Mouse (Mus musculus) lung, postnatal 4 days (tissue): ENCODE results near the gene Tiam2.

ENCODE experiments used
- DNase-seq, 2 experiments: peaks; one replicate each; pipeline ENCODE4 v3.0.0; 2021

Gene Tiam2

DNA sequence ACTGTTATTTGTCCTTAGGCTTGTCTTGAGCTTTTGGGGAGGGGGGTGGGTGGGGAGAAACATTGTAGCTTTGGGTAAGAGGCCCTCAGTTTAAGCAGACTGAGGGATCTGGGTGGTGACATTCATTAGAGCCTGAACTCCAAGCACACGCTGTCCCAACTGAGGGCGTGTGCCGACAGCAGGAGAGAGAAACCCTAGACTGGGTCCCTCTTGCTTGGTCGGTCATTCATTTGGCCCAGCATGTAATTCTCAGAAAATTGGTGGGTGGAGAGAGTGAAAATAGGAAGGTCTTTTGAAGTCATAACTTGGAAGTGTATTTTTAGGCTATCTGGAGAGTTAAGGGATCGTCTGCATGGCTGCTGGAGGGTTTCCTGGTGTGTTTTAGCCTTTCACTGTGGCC is 71.5 kb downstream of the Tiam2 start:
- DNase-seq, result no peak

DNA sequence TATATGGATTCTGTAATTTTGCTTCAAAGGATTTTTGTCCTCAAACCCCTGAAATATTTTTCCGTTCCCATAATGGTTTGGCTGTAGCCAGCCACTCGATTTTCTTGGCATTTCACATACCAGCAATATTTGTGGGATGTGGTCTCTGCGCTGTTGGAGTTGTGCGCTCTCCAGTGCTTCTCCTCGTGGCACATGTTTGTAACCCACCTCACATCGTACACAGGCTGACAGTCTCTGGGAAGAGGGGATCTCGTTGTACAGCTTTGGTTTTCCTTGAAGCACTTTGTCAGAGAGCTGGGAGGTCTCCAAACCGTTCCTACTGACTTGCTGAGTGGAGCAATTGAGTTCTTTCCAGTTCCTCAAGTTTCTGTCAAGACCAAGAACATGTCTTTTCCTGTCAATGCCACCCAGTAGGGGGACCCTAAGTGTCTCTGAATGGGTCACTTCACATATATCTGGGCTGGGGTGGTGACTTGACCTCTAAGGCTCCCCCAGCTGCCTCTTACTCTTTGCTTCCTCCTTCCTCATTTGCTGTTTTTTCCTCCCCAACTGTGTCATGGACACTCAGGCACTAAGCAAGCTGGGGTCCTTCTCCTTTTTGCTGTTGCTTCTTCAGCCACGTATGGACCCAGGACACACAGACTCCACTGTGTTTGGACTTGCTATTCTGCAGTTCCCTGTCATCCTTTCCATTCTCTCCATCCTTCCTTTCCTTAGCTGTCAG is 79.1 kb downstream of the Tiam2 start:
- no peak for DNase-seq

DNA sequence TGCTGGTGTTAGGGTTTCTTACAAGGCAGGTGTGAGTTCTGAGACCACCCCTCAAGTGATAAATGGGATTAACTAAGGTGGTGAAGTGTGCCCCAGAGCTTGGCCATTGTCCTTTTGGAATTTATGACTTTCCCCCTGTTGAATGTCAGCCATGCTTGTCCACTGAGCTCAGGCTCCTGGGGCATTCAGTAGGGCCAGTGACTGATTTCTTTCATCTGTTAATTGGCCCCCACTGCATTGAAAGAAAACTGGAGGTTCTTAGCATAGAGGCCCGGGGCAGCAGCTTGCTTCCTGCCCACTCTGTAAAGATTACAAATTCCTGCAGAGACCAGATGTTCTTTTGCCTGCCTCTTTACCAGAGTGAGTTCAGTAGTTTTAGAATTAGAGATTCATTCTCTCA is 80.7 kb downstream of the Tiam2 start:
- no peak for DNase-seq

DNA sequence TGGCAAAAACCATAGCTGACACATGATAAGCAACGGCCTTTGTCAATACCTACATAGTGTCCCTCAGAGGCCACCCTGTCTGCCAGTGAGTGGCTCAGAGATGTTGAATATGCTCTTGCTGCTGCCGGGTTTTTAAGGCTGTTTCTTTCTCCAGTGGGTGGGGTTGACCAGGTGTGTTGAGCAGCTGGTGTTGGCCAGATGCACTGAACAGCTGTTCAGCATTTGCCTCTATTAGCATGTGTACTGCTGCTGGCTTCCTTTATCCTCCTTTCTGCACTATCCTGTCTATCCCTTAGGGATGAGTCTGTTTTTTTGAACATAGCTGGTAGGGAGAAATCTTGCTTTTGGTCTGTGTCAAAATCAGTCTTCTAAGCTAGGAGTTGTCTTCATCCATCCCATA is 83.9 kb downstream of the Tiam2 start:
- DNase-seq, result no peak

DNA sequence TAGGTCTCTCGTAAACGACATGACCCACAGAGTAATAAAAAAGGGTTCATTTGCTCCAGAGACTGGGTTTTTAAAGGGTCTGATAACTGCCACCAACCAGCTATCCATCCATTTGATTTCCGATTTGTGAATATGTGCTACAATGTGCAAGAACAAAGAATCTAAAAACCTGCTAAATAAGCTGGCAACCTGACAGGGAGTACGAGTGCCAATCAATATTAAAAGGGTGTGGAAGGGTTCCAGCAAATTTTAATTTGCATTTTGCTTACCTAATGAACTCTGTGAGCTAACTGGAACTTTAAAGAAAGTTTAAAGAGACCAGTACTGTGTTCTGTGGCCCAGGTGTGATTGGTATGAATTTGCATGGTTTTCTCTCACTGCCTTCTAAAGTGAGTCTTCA is 86.4 kb downstream of the Tiam2 start:
- DNase-seq, result no peak

DNA sequence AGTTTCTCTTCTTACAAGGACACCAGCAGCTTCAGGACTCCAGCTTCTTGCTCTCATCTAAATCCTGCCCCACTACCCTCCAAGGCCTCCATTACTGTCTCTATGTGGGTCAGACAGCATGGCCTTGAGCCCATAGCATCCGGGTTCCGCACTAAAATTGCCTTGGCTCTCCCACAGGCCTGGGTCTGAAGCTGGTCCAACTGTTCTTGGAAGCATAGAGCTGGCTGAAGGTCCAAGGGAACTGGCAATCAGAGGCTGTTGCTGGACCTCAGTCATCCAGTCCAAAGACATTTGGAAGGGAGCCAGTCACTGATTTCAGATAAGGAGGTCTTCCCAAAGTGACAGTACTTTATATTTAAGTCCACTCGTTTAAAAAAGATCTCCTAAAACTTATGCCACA is 89.2 kb downstream of the Tiam2 start:
- peak; percentile 40 to 75 for DNase-seq

DNA sequence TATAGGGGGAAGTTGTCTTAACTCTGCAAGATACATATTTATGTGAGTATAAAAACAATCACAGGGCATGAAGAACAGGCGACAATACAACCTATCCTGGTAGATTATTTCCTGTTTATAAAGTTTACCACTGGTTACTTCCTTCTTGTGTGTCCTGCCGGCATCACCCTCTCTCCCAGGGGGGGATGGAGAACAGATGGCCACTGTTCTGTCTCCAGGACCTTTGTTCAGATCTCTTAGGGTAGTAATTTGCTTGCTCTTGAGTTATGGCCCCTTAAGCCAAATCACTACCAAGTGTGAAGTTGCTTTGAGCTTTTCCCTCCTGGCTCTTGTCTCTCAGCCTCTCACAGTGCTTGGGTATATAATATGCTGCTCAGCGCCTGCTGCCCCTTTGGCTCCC is 90.0 kb downstream of the Tiam2 start:
- no peak for DNase-seq

DNA sequence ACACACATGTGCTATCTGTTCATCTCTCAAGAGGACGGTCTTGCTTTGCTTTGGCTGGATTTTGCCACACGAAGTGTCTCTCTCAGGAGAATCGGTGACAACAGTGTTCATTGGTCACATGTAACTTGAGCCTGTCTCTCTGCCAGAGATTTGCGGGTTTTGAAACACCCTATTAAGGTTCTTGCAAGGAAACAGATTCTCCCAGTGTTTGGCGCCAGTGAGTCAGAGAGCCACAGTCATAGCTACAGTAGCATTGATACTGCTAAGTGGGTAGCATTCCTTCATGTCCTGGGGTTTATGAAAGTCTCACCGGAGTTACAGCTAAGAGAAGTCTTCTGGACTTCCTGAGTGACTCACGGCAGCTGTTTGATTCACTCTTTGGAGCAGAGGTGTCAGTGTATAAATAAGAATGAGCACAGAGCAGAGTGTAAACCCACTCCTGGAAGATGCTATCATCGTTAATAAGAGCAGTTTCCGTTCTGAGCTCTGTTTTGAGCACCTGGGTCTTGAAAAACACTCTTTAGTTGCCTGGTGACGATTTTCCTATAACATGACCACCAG is 93.1 kb downstream of the Tiam2 start:
- DNase-seq, result no peak

DNA sequence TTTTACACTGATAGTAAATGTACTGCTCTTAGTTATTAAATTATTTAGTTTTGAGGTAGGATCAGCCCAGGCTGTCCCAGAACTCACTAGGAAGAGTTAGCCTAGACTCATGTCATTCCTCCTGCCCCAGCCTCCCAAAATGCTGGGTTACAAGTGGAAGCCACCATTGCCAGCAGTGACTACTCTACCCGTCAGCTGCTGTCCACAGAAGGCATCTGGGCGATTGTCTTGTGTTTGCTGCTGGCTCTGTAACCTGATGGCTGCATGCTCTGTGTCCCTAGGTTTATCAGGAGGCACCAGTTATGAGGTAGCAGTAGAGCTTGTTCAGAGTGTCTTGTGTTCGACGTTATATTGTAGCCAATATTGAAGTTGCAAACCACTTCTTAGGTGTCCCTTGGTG is 93.8 kb downstream of the Tiam2 start:
- no peak for DNase-seq

- no peak for DNase-seq
Observed at GRCm38 (mm10) chr17:3423416-3423815, 97.0 kb downstream of the Tiam2 start.

GRCm38 (mm10) chr17:3428659-3429058 is 102.3 kb downstream of the Tiam2 start:
- no peak for DNase-seq

DNA sequence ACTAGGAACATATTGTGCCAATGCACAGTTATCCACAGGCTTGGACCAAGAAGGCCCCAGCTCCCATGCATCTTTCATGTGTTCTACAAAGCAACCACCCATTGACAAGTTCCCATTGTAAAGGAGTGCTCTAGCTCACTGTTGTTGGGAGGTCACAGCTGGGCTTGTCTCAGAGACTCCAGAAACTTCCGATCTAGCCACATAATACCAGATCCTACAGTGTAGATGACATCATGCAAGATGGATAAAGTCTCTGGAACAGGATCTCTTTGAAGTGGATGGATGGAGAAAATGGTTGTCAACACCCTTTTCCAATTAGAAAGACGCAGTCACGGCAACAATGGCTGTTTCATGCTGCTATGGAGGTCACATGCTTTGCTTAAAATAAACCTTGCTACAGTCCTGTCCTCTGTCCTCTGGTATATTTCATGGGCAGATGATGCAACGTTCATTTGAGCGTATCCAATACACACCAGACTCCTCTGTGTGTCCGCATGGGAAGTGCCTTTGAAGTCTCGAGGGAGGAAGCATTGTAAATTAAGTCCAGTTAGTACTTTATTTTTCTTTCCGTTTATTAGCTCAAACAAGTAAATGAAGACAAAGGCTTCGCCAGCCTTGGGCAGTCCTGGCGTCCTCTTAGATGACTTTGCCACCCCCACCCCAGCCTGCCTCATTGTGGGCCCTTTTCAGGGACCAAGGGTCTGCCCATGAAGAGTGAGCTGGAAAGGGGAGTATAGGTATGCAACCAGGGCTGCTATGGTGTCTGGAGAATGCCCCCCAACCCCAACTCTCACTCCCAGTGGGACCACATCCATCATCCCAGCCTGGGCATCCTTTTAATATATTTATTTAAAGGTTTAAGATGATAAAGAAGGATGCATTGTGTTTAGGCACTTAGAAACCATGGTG is 106.5 kb downstream of the Tiam2 start:
- no peak for DNase-seq

- DNase-seq, result no peak
Observed at GRCm38 (mm10) chr17:3433521-3434271, 107.3 kb downstream of the Tiam2 start.

DNA sequence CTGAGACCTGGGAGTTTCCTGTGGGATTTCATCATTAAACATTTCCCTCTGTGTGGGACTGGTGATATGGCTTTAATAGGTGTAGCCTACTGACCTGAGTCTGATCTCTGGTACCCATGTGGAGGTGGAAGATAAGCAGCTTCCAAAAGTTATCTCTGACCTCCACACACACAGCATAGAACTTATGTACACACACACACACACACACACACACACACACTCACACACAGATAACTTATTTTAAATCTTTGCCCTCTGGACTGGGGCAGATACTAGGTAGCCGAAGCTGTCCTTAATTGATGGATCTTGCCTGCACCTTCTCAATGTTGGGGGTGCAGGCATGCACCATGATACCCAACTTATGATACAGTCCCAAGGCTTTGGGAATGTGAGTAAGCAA is 108.9 kb downstream of the Tiam2 start:
- no peak for DNase-seq

GRCm38 (mm10) chr17:3436841-3437515 is 110.6 kb downstream of the Tiam2 start:
- no peak for DNase-seq

GRCm38 (mm10) chr17:3442526-3443401 is 116.4 kb downstream of the Tiam2 start:
- peak; percentile 42 to 51 for DNase-seq

DNA sequence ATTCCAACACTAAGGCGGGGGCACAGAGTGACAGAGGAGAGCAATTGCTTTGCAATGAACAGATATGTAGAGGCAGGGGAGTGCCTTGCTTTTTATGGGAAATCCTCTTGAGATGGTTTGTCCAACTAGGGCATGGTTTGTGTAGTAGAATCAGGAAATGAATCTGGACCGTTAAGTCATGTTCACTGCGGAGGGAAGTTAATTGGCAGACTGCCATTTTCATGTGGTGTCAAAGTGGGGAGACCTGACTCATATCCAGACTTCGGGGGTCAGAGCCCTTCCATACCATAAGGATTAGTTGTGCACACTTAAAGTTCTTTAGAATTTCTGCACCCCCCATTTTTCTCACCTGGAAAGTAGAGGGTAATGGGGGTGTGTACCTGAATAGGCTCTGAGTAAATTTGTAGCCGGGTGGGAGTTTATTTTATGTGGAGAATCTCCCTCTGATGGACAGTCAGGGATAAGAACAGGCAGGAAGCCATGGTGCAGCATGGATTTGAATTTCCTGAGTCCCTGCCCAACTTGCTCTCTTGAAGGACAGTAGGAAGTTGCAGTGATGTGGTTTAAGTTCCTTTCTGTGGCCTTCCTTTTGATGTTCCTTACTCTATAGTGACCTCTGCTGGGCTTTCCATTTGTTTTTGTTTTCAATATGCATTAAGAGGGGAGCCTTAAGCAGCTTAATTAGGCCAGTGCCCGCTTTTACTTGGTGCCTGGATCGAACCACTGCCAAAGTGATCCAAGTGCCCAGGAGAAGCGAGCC is 120.0 kb downstream of the Tiam2 start:
- DNase-seq, result peak in 1 of 2 experiments; percentile 42

GRCm38 (mm10) chr17:3448725-3449124 is 122.4 kb downstream of the Tiam2 start:
- DNase-seq, result peak; percentile 30 to 68

DNA sequence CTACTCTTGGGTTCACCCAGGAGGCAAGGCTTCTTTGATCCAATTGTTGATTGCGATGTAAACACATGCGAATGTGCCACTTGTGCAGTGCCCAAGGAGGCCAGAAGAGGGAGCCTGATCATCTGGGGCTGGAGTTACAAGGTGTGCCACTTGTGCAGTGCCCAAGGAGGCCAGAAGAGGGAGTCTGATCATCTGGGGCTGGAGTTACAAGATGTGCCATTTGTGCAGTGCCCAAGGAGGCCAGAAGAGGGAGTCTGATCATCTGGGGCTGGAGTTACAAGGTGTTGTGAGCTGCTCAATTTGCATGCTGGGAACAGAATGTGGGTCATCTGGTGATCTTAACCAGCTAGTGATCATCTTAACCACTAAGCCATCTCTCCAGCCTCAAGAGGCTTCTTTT is 124.7 kb downstream of the Tiam2 start:
- DNase-seq, result peak; percentile 67 to 80

GRCm38 (mm10) chr17:3452571-3453311 is 126.4 kb downstream of the Tiam2 start:
- no peak for DNase-seq
